Mouse (Mus musculus) forebrain, embryonic 16.5 days (tissue): ENCODE measurements around the gene Igfbp4. TPM values are rescaled to one million over a fixed set of nuclear protein-coding genes. Genes with fewer than 3 reads are reported as not detected.

Experiments used
- ATAC-seq: fragments of 200-750 bp; cut with Nextera tagmentation; 2 replicates; pipeline ENCODE4 v1.8.0; 2017; ENCODE audit warnings: mild to moderate bottlenecking, moderate library complexity
- H3K27ac ChIP-seq: fragments of 300-500 bp; sonication (generic); 2 replicates; pipeline ENCODE4 v1.5.1; 2014; ENCODE audit warnings: low read length, control low read depth
- H3K27me3 ChIP-seq: fragments of 300-500 bp; sonication (generic); replicated peaks from 2 replicates; pipeline ENCODE4 v1.6.1; 2014; ENCODE audit warnings: low read length; ENCODE audit not compliant: control insufficient read depth, insufficient read depth
- H3K36me3 ChIP-seq: fragments of 300-500 bp; sonication (generic); 2 replicates; pipeline ENCODE4 v1.6.1; 2014; ENCODE audit not compliant: control insufficient read depth, insufficient read depth
- H3K4me1 ChIP-seq: fragments of 300-500 bp; sonication (generic); replicated peaks from 2 replicates; pipeline ENCODE4 v1.6.1; 2014; ENCODE audit warnings: low read length; ENCODE audit not compliant: control insufficient read depth, insufficient read depth
- H3K4me2 ChIP-seq: fragments of 300-500 bp; sonication (generic); 2 replicates; pipeline ENCODE4 v1.6.1; 2014; ENCODE audit warnings: mild to moderate bottlenecking, low read length, control low read depth
- H3K4me3 ChIP-seq: fragments of 300-500 bp; sonication (generic); replicated peaks from 2 replicates; pipeline ENCODE4 v1.5.1; 2014; ENCODE audit warnings: mild to moderate bottlenecking, low read length, control low read depth
- H3K9ac ChIP-seq: fragments of 300-500 bp; sonication (generic); replicated peaks from 2 replicates; pipeline ENCODE4 v1.6.1; 2014; ENCODE audit warnings: low read depth, low read length, control low read depth
- H3K9me3 ChIP-seq: fragments of 300-500 bp; sonication (generic); 2 replicates; pipeline ENCODE4 v1.6.1; 2016; ENCODE audit warnings: low read length; ENCODE audit not compliant: control insufficient read depth
- WGBS: fragments of 180-500 bp; shearing (Covaris S2); extraction: QIAGEN DNeasy Blood & Tissue Kit; methylation state at CpG from one replicate; pipeline ENCODE4 v1.1.7; 2014; 5-methylcytosine and 5-hydroxymethylcytosine counted together
- polyA plus RNA-seq: library from polyadenylated mRNA; unstranded; fragments of >200 nt; fragmentation: Nextera tagmentation; extraction: Ambion mirVana; gene quantifications from 2 replicates; pipeline ENCODE4 v1.2.1, GENCODE M21; 2015

Igfbp4 gene
- polyA plus RNA-seq, 1 experiment from 2014 or later: 147 TPM

DNA sequence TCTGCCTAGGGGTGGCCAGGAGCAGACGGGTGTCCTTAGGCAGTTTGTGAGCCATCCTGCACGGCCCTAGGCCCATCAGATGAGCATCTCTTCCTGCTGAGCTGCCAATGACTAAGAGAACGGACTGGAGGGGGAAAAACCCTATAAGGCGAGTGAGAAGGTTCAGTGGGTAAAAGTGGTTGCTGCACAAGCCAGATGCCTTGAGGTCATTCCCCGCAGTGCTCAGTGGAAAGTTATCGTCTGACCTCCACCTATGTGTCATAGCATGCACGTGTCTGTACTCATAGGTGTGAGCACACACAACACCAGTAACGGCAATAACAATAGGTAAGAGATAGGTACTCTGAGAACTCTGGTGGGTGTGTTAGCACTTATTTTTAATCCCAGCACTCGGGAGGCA is 57.9 kb downstream of the Igfbp4 start:
- Histone ChIP-seq H3K4me3 (no peak overlapping the region), H3K9ac (no peak overlapping the region), H3K9me3 (no peaks in the 10 kb centered on the region; the same call in 1 of the 2 replicates), H3K27me3 (no peaks in the 10 kb centered on the region), H3K4me2 (no peak overlapping the region), H3K4me1 (no peaks in the 10 kb centered on the region), H3K27ac (no peak overlapping the region), H3K36me3 (no peaks in the 10 kb centered on the region)
- 86% methylated on average over 9 of the region's 9 CpGs for WGBS
- no peak for ATAC-seq

GRCm38 (mm10) chr11:99099516-99099915 is 58.5 kb downstream of the Igfbp4 start:
- Histone ChIP-seq H3K4me2 (no peak overlapping the region), H3K9me3 (no peaks in the 10 kb centered on the region; the same call in 1 of the 2 replicates), H3K36me3 (no peaks in the 10 kb centered on the region), H3K27me3 (no peaks in the 10 kb centered on the region), H3K27ac (no peak overlapping the region), H3K9ac (no peak overlapping the region), H3K4me1 (no peaks in the 10 kb centered on the region), H3K4me3 (no peak overlapping the region)
- no peak for ATAC-seq
- 82% methylated on average over 7 of the region's 7 CpGs for WGBS

GRCm38 (mm10) chr11:99100215-99100614 is 59.2 kb downstream of the Igfbp4 start:
- Histone ChIP-seq H3K27me3 (no peaks in the 10 kb centered on the region), H3K4me3 (no peak overlapping the region), H3K36me3 (no peaks in the 10 kb centered on the region), H3K4me1 (no peaks in the 10 kb centered on the region), H3K4me2 (no peak overlapping the region), H3K9me3 (no peaks in the 10 kb centered on the region), H3K9ac (no peak overlapping the region), H3K27ac (no peak overlapping the region)
- 84% methylated on average over 5 of the region's 5 CpGs for WGBS
- ATAC-seq: no peak

DNA sequence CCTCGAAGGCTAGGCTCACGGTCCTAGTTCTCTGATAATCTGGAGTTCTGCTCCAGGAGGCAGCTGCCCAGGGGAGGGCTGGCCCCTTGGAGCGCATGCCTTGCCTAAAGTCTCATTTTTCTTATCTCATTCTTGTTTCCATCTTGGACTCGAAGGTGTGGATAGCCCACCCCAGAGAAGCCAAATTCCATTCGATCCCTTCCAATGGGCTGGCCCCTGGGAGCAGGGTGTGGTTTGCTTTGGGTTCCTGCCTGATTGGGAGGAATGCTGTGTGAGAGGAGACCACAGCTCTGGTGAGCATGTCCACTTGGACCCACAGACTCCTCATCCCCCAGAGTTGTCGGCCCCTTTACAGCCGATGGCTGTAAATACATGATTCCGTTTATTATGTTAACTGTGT is 60.6 kb downstream of the Igfbp4 start:
- Histone ChIP-seq H3K36me3 (no peaks in the 10 kb centered on the region), H3K27ac (no peak overlapping the region), H3K4me2 (no peak overlapping the region), H3K9me3 (no peaks in the 10 kb centered on the region), H3K4me3 (no peak overlapping the region), H3K9ac (no peak overlapping the region), H3K27me3 (no peaks in the 10 kb centered on the region), H3K4me1 (no peaks in the 10 kb centered on the region)
- ATAC-seq: no peak
- WGBS: 87% methylated on average over 8 of the region's 8 CpGs

DNA sequence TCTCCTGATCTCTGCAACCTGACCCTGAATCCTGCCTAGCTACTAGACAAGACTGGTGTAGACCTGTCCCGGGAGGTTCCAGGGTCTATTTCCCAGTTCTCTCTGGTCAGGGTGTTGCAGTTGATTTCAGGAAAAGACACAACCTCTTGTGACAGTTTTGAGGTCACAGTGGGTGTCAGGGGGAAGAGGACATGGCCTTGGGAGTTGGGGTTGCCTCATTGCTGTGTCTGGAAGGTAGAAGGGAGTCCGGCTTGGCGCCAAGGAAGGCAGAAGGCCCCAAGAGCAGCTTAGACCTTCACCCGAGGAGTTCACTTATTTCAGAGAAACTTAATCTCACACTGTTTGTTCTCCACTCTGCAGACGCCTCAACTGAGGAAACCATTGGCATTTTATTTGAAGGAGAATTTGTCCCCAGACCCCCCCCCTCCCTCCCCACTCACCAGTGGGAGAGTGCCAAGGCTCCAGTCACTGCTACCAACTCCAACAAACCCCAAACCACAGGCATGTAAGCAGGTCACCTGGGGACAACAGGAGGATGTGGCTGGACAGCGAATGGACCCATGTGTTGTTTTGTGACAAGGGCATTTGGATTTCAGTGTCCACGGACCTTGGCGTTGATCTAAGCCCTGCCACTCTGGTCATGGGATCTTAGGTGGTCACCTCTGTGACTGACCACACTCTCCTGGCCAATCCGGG is 61.7 kb downstream of the Igfbp4 start:
- H3K4me3 ChIP-seq: no peak overlapping the region
- ATAC-seq: no peak
- no peaks in the 10 kb centered on the region for H3K27me3 ChIP-seq
- H3K4me1 ChIP-seq: no peaks in the 10 kb centered on the region
- no peak overlapping the region for H3K4me2 ChIP-seq
- no peaks in the 10 kb centered on the region for H3K36me3 ChIP-seq
- no peak overlapping the region for H3K9ac ChIP-seq
- 87% methylated on average over 9 of the region's 9 CpGs for whole genome bisulfite sequencing
- H3K27ac ChIP-seq: no peak overlapping the region
- H3K9me3 ChIP-seq: no peaks in the 10 kb centered on the region

Other genes starting within 250 kb of the Igfbp4 start
- gene Msl1, start 245.7 kb upstream of the Igfbp4 start, polyA plus RNA-seq: 27.7 and 32.0 TPM in 2 replicates
- gene Casc3, start 236.3 kb upstream of the Igfbp4 start, polyA plus RNA-seq: 52.5 and 54.6 TPM in 2 replicates
- gene Rapgefl1, start 204.5 kb upstream of the Igfbp4 start, polyA plus RNA-seq: 4.5 and 7.3 TPM in 2 replicates
- gene Wipf2, start 177.6 kb upstream of the Igfbp4 start, polyA plus RNA-seq: 4.6 and 5.1 TPM in 2 replicates
- gene Cdc6, start 133.4 kb upstream of the Igfbp4 start, polyA plus RNA-seq: 10.3 and 10.9 TPM in 2 replicates
- gene Rara, start 113.4 kb upstream of the Igfbp4 start, polyA plus RNA-seq: 9.5 and 10.6 TPM in 2 replicates
- gene Gjd3, start 58.2 kb upstream of the Igfbp4 start, polyA plus RNA-seq: 0.51 and 1.0 TPM in 2 replicates
- gene Top2a, start 17.1 kb upstream of the Igfbp4 start, polyA plus RNA-seq: 97.6 and 121 TPM in 2 replicates
- gene Tns4, start 48.1 kb downstream of the Igfbp4 start, polyA plus RNA-seq: not detected in 2 replicates
- gene Ccr7, start 113.8 kb downstream of the Igfbp4 start, polyA plus RNA-seq: 0.16 TPM in 1 of 2 replicates, not detected in the other
- 351 and 398 TPM in 2 replicates for gene Smarce1, start 189.8 kb downstream of the Igfbp4 start, polyA plus RNA-seq
- 2.6 and 3.9 TPM in 2 replicates for gene Krt222, start 202.8 kb downstream of the Igfbp4 start, polyA plus RNA-seq
- gene Krt24, start 244.0 kb downstream of the Igfbp4 start, polyA plus RNA-seq: 0.18 TPM in 1 of 2 replicates, not detected in the other